Mouse (Mus musculus) cortical plate, adult 2 months (tissue): ENCODE results near the gene Hcar2.

Experiments used
- CTCF ChIP-seq: fragments of 200-500 bp; IDR thresholded peaks from 2 replicates; pipeline ENCODE4 v1.5.1; 2011; ENCODE audit warnings: mild to moderate bottlenecking, control low read depth, low read length; ENCODE audit not compliant: insufficient read depth; ENCODE audit errors: extremely low read depth
- POLR2A ChIP-seq: fragments of 200-500 bp; IDR thresholded peaks from 2 replicates; pipeline ENCODE4 v1.6.1; 2011; ENCODE audit warnings: mild to moderate bottlenecking, low read length, control low read depth; ENCODE audit not compliant: insufficient read depth; ENCODE audit errors: extremely low read depth

DNA sequence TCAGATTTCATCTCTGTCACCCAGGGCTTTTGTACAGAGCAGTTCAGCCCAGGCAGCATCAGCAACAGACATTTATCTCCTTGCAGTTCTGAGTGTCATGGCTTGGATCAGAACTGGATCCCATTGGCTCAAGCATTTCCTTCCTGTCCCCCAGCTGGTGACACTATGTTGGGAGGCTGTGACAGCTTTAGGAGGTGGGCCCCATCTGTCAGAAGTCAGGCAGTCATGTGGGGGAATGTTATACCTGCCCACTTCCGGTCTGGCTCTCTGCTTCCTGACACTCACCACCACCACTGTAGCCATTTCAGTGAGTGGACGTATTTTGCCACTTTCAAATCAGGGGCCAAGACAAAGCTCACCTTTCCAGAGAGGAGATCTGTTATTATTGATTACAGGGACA lies 13.9 kb downstream of the Hcar2 start:
- TF ChIP-seq CTCF (no peak), POLR2A (no peak)
